Mouse (Mus musculus) left cerebral cortex, adult 9 months (tissue): Measurements from ENCODE around the gene Pqlc2.

Source experiments
- DNase-seq, 2 experiments: peaks; one replicate each; pipeline ENCODE4 v3.0.0; 2022; ENCODE audit warnings: low spot score in 2 of 2

Gene Pqlc2

DNA sequence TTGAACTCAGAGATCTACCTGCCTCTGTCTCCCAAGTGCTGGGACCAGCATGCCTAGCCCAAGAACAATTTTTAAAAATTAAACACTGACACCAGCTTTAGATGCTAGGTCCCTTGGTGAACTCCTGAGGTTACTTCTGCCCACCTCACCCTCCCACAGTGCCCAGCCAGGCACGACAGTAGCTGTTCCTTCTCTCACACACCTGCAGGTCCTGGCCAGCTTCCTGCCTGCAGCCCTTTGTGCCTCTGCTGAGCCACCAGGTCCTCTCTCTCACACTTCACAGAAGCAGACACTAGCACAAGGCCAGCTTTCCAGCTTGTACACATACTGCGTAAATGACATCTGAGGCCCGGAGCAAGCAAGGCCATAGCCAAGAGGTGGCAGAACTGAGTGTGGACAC, 5.0 kb downstream of the Pqlc2 start:
- DNase-seq = no peak

DNA sequence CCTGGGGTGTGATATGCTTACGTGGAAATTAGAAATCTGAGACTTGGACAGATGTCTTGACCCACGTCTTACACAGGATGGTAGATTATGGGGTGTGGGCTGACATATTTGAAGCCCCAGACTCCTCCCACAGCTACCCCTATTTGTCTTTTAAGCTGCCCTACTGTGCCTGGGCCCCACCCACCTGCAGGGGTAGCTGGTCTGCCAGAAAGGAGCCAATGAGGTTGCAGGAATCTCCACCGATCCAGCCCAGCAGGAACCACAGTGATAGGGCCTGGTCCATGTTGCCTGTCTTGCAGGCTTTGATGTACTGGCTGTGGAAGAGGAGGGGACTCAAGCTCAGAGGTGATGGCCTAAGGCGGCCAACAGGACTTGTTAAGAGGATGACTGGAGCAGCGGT, 8.3 kb downstream of the Pqlc2 start:
- DNase-seq = no peak

DNA sequence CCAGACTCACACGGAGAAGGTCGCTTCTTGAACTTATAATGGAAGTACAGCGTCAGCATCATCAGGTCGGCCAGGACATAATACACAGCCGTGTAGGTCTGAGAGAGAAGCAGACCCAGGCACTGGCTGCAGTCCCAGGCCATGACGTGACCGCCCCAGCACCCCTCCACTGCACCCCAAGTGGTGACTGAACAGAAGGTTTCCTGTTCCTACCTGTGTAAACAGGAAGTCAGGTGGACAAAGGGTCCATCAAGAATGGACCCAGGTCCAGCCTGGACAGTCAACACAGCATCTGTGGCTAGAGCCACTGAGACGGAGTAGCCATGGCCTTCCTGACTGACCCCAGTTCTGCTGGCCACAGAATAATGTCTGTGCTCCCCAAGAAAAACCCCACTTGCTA, 8.7 kb downstream of the Pqlc2 start:
- no peak for DNase-seq

DNA sequence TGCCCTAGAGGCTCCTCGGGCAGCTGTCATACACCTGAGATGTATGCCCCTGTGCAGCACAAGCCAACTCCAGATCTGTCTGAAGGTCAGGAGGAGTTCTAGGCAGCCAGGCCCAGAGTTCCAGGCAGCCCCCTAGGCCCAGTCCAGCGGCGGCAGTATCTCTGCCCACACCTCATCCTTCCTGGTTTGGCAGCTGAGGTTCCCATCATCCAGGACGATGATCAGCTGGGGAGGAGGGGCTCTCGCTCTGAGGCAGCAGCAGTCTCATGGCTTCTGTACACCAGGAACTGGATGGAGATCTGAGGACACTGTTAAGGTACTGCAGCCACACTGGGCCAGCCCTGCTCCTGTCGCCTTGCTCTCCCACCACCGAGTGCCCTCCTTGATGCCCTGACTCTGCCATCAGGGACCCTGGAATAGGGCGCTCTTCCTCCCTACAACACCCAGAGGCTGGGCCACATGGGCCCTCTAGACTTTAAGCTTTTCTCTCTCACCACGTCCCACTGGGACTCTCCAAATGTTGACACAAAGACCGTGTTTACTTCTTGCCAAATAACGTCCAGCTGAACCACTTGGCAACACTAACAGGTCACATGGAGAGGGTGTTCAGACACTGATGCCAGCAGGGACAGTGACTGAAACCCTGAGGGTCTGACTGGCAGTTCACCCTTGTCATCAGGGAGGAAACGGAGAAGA, 11.7 kb downstream of the Pqlc2 start:
- DNase-seq = no peak

DNA sequence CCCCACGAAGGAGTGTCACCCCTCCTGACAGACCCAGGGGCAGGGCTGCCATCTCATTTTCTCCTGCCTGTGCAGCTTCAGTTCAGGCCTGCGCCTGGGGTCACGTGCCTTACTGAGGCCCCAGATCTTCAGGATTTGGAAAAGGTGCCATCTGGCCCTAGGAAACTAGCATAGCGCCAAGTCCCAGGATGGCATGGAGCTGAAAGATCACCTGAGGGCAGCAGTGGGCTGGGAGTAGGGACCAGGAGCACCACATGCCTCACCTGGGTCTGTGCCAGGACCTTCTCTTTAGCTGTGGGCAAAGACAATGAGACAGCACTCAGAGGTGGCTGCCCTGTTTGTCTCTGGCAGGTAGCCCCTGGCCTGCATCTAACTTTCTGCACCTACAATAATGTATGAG, 12.9 kb downstream of the Pqlc2 start:
- DNase-seq = no peak

DNA sequence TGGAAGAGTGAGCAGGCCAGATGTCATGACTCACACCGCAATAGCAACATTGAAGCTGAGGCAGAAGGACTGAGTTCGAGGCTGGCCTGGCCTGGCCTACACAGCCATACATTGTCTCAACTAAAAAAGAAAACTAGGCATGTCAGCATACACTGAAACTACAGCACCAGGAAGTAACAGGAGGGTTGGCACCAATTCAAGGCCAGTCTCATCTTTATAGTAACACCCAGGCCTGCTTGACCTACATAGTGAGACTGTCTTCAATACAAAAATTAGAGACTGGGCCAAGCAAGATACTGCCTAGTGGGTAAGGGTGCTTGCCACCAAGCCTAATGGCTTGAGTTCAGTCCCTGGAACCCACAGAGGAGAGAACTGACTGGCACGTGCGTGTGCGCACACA, 18.5 kb downstream of the Pqlc2 start:
- no peak for DNase-seq

DNA sequence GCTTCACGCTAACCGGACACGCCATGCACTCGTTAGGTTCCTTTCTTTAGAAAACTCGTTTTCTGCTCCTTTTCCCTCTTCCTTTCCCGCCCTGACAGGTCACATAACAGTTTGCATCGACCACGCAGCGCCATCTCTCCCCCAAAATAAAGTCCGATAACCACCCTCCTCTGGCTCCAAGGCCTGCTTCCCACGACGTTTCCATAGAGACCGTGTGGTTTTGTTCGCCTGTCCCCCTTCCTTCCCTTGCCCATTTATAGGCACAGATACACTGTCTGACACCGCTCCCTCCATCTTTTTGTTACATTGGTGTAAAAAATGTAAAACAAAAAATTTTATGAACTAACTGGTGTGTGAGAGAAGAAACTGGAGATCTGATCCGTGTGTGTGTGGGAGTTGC, 19.4 kb downstream of the Pqlc2 start:
- no peak for DNase-seq

DNA sequence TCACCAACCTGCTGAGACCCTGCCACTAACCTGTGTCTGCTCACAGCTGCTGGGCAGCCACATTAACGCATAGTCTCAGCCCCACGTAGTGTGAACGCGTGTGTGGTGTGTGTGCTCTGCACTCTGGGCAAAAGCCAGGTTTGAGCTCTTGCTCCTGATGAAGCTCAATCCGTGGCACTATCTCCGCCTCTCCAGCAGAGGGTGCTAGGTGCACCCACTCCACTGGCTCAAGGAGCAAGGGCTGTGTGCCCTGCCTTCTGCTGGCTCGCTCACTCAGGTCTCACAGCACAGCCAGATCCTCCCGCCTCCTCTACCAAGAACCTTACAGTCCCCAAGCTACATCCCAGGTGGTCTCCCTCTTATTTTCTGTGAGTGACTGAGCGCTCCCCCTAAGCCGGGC, 21.5 kb downstream of the Pqlc2 start:
- peak in 1 of 2 experiments; percentile 62 for DNase-seq

DNA sequence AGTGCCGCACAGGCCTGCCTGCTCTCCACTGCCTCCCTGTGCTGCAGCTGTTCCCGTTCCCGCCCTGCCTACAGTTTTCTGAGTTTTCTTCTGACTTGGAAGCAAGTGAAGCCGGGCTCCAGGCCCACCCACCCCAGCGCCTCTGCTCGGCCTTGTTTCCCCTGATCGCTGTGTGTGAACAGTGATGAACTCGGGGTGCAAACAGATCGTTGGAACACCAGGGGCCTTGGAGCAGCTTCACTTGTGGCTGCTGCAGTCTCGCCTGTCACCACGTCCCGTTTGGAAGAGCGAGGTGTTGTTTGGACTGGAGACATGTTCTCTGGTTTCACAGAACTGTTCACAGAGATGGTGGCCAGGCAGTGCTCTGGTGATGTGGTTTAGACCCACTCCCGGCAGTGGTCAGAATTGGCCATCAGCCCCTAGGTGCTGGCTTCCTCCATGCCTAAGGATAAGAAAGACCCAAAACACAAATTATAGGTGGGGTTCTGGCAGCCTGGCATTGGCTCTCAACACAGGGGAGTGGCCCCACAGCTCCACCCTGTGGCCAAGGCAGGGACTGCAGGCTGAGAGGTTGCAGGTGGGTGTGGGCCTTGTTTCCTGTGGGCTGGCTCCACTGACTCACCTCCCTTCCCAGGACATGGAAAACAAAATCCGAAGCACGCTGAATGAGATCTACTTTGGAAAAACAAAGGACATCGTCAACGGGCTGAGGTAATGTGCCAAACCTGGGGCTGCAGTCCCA, 23.2 kb downstream of the Pqlc2 start:
- DNase-seq = peak in 1 of 2 experiments; percentile 92

DNA sequence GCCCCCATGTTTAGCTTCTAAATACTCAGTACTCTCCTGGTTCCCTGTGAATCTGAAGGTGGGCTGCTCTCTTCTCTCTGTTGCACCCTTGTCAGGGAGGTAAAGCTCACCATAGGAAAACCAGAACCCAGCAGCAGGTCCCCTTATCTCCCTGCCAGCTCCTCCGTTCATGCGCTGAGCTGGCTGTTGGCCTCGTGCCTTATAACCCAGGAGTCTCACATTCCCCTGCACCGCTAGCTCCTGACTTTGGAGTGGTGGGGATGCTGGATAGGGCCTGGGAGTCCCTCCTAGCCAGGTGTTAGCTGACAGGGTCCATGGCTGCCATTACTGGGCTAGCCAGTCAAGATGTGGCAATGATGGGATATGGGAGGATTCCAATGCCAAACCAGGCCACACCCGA, 24.3 kb downstream of the Pqlc2 start:
- DNase-seq = no peak

DNA sequence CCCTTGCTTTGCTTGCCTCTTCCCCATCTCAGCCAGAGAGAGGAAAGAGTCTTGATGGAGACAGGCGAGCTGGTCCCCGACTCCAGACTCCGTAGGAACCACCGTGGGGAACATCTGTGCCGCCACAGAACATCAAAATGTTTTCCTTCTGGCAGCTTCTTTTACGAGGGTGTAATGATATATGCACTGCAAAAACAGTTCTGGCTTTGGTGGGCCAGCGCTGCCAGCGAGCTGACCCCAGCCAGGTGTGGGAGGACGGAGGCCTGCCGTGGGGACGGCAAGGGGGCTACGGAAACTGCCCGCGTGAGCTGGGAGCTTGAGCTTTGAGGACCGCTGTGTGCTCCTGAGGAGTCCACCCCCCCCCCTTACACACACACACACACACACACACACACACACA, 25.6 kb downstream of the Pqlc2 start:
- DNase-seq = no peak

DNA sequence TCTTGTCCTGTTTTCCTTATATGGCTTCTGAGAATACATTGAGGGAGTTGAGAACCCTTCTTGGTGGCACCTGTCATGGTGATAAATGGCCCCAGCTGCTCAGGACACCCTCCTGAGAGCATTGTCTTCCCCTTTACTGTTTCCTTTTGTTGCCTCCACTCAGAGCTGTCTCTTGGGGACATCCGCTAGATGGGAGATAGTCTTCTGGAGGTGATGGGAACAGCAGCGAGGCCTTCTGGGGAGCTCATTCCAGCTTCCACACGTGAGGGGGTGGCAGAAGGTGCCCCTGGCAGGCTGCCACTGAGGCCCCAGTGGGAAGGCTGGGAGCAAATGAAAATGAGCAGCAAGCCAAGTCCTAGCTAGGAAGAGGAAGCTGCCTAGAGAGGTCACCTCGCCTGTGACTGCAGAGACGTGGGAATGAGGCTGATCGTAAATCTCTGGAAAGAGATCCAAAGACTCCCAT, 27.5 kb downstream of the Pqlc2 start:
- DNase-seq = no peak

DNA sequence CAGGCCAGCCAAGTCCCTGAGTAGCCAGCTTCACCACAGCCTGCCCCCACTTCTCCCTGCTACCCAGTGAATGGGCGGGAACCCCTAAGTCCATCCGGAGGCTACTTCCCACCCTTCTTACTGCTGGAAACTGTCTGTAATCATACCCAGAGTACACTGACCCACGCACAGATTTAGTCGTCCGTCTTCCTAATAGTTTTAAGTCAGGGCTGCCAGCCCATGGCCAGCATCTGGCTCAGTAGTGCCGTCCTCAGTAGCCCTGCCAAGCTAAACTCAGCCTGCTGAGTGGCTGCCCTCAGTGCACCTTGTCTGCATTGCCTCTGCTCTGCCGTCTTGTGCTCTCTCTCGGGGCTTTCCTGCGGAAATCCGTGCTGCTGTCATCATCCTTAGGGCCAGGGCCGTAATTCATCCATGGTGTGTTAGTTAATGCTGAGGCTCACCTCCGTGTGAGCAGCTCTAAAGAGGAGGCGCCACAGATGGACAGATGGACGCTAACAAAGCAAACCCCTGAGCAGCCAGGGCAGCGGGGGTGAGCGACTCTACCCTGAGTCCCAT, 28.6 kb downstream of the Pqlc2 start:
- no peak for DNase-seq

DNA sequence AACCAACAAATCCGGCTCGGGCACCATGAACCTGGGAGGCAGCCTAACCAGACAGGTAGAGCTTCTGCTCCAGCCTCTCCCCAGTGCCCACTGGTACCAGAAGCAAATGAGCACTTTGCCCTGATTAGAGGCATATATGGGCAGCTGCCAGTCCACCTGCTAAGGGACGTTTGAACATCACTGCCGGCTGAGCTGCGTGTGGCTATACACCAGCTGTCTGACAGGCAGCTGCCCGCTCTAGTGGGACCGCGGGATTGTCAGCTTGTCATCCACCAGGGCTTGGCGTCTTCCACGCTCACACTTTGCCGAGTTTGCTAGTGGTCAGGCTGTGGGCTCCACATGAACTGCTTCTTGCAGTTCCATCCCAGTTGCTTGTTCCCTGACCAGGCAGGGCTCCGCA, 30.0 kb downstream of the Pqlc2 start:
- no peak for DNase-seq

DNA sequence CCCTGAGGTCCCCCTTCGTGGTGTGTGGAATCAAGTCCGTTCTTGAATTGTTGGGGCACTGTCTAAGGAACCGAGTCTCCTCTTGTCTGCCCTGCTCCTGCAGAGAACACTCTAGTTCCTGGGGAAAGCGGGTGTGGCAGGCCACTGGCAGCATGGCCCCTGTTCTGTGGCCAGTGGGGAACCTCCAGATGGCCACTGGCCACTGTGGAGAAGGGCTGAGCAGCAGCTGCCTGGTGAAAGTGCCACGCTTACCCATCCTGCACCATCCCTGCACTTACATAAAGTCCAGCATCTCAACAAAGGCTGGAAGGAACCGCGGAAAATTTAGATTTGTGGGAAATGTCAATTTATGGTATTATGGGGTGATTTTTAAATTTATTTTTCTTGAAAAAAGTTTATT, 34.1 kb downstream of the Pqlc2 start:
- no peak for DNase-seq

DNA sequence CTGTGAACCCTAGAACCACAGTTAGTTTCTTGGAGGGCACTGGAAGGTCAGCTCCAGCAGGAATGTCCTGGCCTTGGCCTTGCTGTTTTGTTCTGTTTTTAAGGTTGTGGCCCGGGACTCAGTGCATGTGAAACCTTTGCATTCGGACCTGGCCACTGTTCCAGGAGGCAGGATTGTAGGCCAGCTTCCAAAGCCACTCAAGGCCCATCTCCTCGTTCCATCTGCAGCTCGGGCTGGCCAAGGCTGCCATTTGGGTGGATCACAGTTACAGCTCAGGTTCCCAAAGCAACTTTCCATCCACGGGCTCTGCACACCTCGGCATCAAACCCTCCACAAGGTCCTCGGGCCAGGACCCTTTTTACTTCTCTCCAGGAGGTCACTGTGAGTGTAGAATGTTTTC, 35.9 kb downstream of the Pqlc2 start:
- DNase-seq = no peak

DNA sequence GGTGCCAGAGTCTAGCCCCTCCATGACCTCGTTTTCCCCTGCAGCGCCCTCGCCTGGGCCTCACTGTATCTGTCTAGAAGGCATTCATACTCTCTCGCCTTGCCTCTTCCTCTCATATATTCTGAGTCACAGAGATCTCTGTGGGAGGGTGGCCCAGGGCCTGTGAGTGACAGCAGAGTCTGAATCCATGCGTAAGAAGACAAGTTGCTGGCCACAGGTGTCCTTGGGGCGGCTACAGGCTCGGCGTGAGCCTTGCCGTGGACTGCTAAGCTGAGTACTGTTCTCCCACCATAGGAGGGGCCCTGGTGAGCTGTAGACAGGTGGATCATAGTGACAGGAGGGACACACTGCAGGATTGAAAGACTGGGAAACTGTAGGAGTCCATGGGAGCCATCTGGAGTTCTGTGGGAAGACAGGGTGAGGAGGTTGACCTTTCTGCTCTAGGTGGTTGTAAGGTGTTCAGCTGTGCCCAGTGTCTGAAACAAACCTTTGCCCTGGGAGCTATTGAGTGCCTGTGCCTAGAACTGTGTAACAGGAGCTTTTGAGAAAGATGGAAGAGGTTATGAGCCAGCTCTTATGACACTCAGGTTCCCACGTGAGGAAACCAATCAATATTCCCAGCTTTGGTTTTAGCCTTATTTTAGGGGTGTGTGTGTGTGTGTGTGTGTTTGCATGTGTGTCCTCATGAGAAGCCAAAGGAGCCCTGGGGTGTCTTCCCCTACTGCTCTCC, 37.4 kb downstream of the Pqlc2 start:
- no peak for DNase-seq

DNA sequence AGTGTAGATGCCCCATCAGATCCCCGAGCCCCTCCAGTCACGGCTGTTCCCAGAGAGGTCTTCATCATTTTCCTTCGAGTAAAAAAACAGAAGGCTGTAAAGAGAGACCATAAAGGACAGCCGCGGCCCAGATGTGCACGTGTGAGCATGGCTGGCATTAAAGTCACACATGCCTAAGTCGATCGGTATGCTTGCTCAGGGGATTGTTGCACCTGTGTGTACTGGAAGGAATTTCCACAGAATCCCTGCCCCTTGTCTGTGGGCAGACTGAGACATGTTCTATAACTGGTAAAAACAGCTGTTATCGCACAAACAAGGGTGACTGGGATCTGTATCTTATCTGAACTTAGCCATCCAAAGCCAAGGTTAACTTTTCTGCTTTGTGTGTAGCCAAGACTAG, 38.9 kb downstream of the Pqlc2 start:
- DNase-seq = no peak

DNA sequence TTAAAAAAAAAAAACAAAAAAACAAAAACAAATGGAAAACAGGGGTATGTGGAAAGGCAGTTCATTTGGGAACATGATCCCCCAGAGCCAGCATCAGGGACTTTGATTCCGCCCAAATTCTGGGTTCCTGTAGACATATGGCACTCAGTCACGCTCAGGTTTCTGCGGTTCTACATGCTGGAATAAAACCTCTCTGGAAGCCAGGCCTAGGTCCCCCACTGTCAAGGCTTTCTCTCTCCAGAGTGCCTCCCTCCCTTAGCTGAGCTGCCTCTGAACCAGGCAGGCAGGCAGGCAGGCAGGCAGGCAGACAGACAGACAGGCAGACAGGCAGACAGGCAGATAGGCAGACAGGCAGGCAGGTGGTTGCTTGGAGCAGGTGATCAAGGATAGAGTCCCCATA, 40.3 kb downstream of the Pqlc2 start:
- DNase-seq = no peak

DNA sequence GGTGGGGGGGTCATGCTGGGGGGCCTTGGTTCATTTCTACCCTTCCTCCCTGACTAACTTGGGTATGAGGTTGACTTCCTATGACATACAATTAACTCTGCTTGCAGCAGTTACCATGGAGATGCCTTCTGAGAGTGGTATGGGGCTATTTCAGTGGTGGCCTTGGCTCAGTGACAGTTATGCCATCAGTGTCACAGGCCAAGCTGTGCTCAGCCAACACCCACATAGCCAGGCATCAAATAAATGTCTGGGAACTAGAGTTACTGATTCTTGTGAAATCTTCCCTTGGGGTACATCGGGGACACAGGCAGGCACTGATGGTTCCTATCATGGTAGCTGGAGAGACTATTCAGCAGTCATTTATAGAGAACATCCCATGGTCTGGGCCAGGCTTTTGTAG, 42.3 kb downstream of the Pqlc2 start:
- DNase-seq = no peak

DNA sequence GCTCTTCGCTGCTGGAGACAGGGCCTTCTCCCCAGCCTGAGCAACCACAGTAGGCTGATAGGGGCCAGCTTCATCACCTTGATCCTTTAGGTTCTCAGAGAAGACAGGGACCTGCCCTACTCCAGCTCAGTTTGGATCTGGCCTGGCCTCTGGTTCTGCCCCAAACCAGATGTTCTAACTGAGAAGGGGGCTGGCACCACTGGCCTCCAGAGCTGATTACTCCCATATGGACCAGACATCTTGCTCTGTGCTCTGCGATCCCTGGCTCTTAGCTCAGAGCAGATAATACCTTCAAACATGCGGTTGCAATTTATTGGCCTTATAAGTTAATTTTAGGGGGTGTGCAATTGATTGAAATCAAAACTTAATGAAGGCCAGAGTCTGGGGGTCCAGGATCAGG, 43.2 kb downstream of the Pqlc2 start:
- DNase-seq = no peak

DNA sequence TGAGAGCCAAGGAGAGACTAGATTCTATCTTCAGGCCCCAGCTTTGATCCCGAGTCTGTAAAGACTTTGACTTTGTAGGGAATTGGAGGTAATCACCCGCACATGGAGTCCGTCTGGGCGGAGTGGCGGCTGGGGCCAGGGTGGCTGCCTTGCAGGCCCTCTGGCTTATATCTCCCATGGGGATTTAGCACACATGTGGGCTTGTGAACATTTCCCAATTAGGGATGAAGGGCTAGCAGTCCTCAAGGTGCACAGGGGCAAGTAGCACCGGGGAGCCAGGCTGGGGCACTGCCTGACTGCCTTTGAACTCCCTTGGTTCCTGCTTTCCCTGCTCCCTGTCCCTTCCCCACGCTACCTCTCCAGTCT, 44.0 kb downstream of the Pqlc2 start:
- DNase-seq = no peak
